ENCODE assay signal across 26 mouse cellular contexts in the genomic region with DNA sequence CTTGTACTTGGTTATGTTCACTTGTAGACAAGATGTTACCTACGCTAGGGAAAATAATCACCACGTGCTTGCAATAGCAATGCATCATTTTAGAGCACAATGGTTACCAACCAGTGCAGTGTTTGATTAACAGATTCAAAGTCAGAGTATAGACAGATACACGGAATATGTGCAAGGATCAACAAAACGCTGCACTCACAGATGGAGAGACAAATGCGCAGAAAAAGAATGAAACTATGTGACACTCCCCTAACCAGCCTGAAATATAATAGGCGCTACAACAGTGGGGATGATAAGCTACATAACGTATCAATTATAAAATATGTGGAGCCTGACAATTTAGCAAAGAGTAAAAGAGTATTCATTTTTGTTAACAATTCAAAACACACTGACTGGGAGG. TPM values are rescaled to one million over a fixed set of nuclear protein-coding genes. Genes with fewer than 3 reads are reported as not detected.
DNase-seq lines count a peak whose midpoint lies in the region; ATAC-seq and TF ChIP-seq lines count a peak whose summit lies in the region.
"Had no signal": no experiment of that assay in that cellular context is flagged by ENCODE, and none has a peak within 500 bp of the region (broad histone marks: within the 10 kb centered on the region; RNA-seq: fewer than 3 reads in every experiment).

No protein-coding gene starts in this region.

- WGBS in forebrain, embryonic 13.5 days: 84% methylated on average over 7 of the region's 7 CpGs
- WGBS in forebrain, embryonic 12.5 days: 88% methylated on average over 7 of the region's 7 CpGs
- WGBS in forebrain, embryonic 15.5 days: 76% methylated on average over 7 of the region's 7 CpGs
- WGBS in forebrain, embryonic 11.5 days: 90% methylated on average over 7 of the region's 7 CpGs
- WGBS in forebrain, postnatal 0 days: 56% methylated on average over 7 of the region's 7 CpGs

- TF ChIP-seq POLR2A in brain, embryonic 14.5 days (IDR thresholded peaks at IDR 0.05; ENCODE audit: borderline replicate concordance, extremely low read depth, insufficient read depth, insufficient read length, poor library complexity, severe bottlenecking): no peak

- H3K4me3 ChIP-seq in forebrain, embryonic 13.5 days: no peak overlapping the region
- no peak overlapping the region for H3K4me3 ChIP-seq in forebrain, embryonic 12.5 days (replicated peaks)
- H3K4me3 ChIP-seq in forebrain, embryonic 15.5 days: no peak overlapping the region
- H3K4me3 ChIP-seq in forebrain, embryonic 11.5 days (ENCODE audit: low read depth, low read length): no peak overlapping the region
- no peak overlapping the region for H3K4me3 ChIP-seq in forebrain, postnatal 0 days (ENCODE audit: low read depth, low read length)
- H3K4me3 ChIP-seq: embryonic facial prominence, embryonic 13.5 days; embryonic facial prominence, embryonic 15.5 days; erythroblast, embryonic 14.5 days had no signal

- H3K9me3 ChIP-seq in forebrain, embryonic 13.5 days (replicated peaks): no peaks in the 10 kb centered on the region
- no peaks in the 10 kb centered on the region for H3K9me3 ChIP-seq in forebrain, embryonic 12.5 days
- no peaks in the 10 kb centered on the region for H3K9me3 ChIP-seq in forebrain, embryonic 15.5 days
- H3K9me3 ChIP-seq in forebrain, embryonic 11.5 days (ENCODE audit: control insufficient read depth, low read length): no peaks in the 10 kb centered on the region
- no peaks in the 10 kb centered on the region for H3K9me3 ChIP-seq in forebrain, postnatal 0 days (ENCODE audit: low read length)
- H3K9me3 ChIP-seq: embryonic facial prominence, embryonic 13.5 days; embryonic facial prominence, embryonic 15.5 days; G1E had no signal

- TF ChIP-seq CTCF in brain, embryonic 14.5 days (IDR thresholded peaks at IDR 0.05; ENCODE audit: borderline replicate concordance, extremely low read depth, insufficient read depth, insufficient read length): no peak
- no peak for TF ChIP-seq CTCF in forebrain, postnatal 0 days (IDR thresholded peaks at IDR 0.05; ENCODE audit: low read depth)

- no peak overlapping the region for H3K4me2 ChIP-seq in forebrain, embryonic 13.5 days
- no peak overlapping the region for H3K4me2 ChIP-seq in forebrain, embryonic 12.5 days
- H3K4me2 ChIP-seq in forebrain, embryonic 15.5 days (replicated peaks): no peak overlapping the region
- no peak overlapping the region for H3K4me2 ChIP-seq in forebrain, embryonic 11.5 days (ENCODE audit: low read depth, low read length, severe bottlenecking)
- no peak overlapping the region for H3K4me2 ChIP-seq in forebrain, postnatal 0 days (ENCODE audit: low read depth)
- H3K4me2 ChIP-seq: embryonic facial prominence, embryonic 13.5 days; embryonic facial prominence, embryonic 15.5 days had no signal

- H3K36me3 ChIP-seq in forebrain, embryonic 13.5 days (ENCODE audit: poor library complexity, severe bottlenecking): no peaks in the 10 kb centered on the region
- H3K36me3 ChIP-seq in forebrain, embryonic 12.5 days (replicated peaks): no peaks in the 10 kb centered on the region
- H3K36me3 ChIP-seq in forebrain, embryonic 15.5 days: no peaks in the 10 kb centered on the region
- H3K36me3 ChIP-seq in forebrain, embryonic 11.5 days (ENCODE audit: control insufficient read depth, insufficient read depth, low read length): no peaks in the 10 kb centered on the region
- H3K36me3 ChIP-seq in forebrain, postnatal 0 days (ENCODE audit: insufficient read depth): no peaks in the 10 kb centered on the region
- H3K36me3 ChIP-seq: embryonic facial prominence, embryonic 13.5 days; embryonic facial prominence, embryonic 15.5 days had no signal

- ATAC-seq in forebrain, embryonic 13.5 days: peak; percentile 50; the same call in 1 of the 2 replicates
- ATAC-seq in forebrain, embryonic 12.5 days (ENCODE audit: low FRiP score): no peak
- peak; percentile 64 for ATAC-seq in forebrain, embryonic 15.5 days (replicated peaks)
- no peak for ATAC-seq in forebrain, embryonic 11.5 days (replicated peaks; ENCODE audit: low FRiP score)
- ATAC-seq in forebrain, postnatal 0 days: peak; percentile 71
- ATAC-seq: activated CD4-positive, CD25-positive, alpha-beta regulatory T cell, adult 4 months; CD4-positive, CD25-positive, alpha-beta regulatory T cell, adult 4 months; Patski had no signal

- H3K27ac ChIP-seq in forebrain, embryonic 13.5 days: no peak overlapping the region
- H3K27ac ChIP-seq in forebrain, embryonic 12.5 days: no peak overlapping the region
- H3K27ac ChIP-seq in forebrain, embryonic 15.5 days (replicated peaks): peak overlapping the region; percentile 12; the same call in 1 of the 2 replicates
- H3K27ac ChIP-seq in forebrain, embryonic 11.5 days (ENCODE audit: low read depth, low read length): no peak overlapping the region
- H3K27ac ChIP-seq in forebrain, postnatal 0 days (ENCODE audit: low read depth, low read length): no peak overlapping the region; the same call in 1 of the 2 replicates
- H3K27ac ChIP-seq: embryonic facial prominence, embryonic 13.5 days; embryonic facial prominence, embryonic 15.5 days had no signal

- H3K4me1 ChIP-seq in forebrain, embryonic 13.5 days: peaks cover 6% of the 10 kb centered on the region; the same call in 1 of the 2 replicates
- peaks cover 5% of the 10 kb centered on the region; the same call in 1 of the 2 replicates for H3K4me1 ChIP-seq in forebrain, embryonic 12.5 days
- peaks cover 6% of the 10 kb centered on the region for H3K4me1 ChIP-seq in forebrain, embryonic 15.5 days
- no peaks in the 10 kb centered on the region for H3K4me1 ChIP-seq in forebrain, embryonic 11.5 days (replicated peaks; ENCODE audit: control insufficient read depth, insufficient read depth, low read length)
- no peaks in the 10 kb centered on the region for H3K4me1 ChIP-seq in forebrain, postnatal 0 days (ENCODE audit: insufficient read depth)
- H3K4me1 ChIP-seq: embryonic facial prominence, embryonic 13.5 days; embryonic facial prominence, embryonic 15.5 days had no signal

- H3K27me3 ChIP-seq in forebrain, embryonic 13.5 days: no peaks in the 10 kb centered on the region
- no peaks in the 10 kb centered on the region for H3K27me3 ChIP-seq in forebrain, embryonic 12.5 days
- H3K27me3 ChIP-seq in forebrain, embryonic 15.5 days: no peaks in the 10 kb centered on the region
- no peaks in the 10 kb centered on the region for H3K27me3 ChIP-seq in forebrain, embryonic 11.5 days (ENCODE audit: control insufficient read depth, insufficient read depth, low read length)
- H3K27me3 ChIP-seq in forebrain, postnatal 0 days (ENCODE audit: insufficient read depth, low read length): no peaks in the 10 kb centered on the region
- H3K27me3 ChIP-seq: CH12.LX; embryonic facial prominence, embryonic 13.5 days; embryonic facial prominence, embryonic 15.5 days; Patski had no signal

- no peak overlapping the region for H3K9ac ChIP-seq in forebrain, embryonic 13.5 days
- no peak overlapping the region for H3K9ac ChIP-seq in forebrain, embryonic 12.5 days
- no peak overlapping the region for H3K9ac ChIP-seq in forebrain, embryonic 15.5 days (replicated peaks)
- no peak overlapping the region for H3K9ac ChIP-seq in forebrain, embryonic 11.5 days (ENCODE audit: low read length)
- H3K9ac ChIP-seq in forebrain, postnatal 0 days: no peak overlapping the region
- H3K9ac ChIP-seq: embryonic facial prominence, embryonic 13.5 days; embryonic facial prominence, embryonic 15.5 days had no signal

- DNase-seq in forebrain, embryonic 11.5 days (ENCODE audit: low spot score): no peak
- peak; percentile 60 for DNase-seq in brain, embryonic 14.5 days (ENCODE audit: low read depth)
- peak; percentile 47 for DNase-seq in forebrain, postnatal 0 days
- no peak for DNase-seq in gastrocnemius, postnatal 4 days (ENCODE audit: low spot score in 2 of 2)
- DNase-seq: adrenal gland, adult 8-10 months; adrenal gland, postnatal 14 days; adrenal gland, postnatal 36 days; B cell, adult 2 months; cerebellum, adult 11 months; cerebellum, adult 18-20 months; cerebellum, adult 8-10 months; cerebellum, adult 9-11 months; cerebellum, postnatal 14 days; cerebellum, postnatal 36 days; embryo, embryonic 11 days had no signal

RNA-seq across cellular contexts. Expression of gene Sik2, which starts 34.2 kb away (rescaled TPM):
- polyA plus RNA-seq in forebrain, embryonic 13.5 days (2015; fragmentation: Nextera tagmentation; extraction: Ambion mirVana): 14.4 and 15.1 TPM in 2 replicates
- 14.9 and 16.2 TPM in 2 replicates for polyA plus RNA-seq in forebrain, embryonic 12.5 days (2016; fragmentation: Nextera tagmentation; extraction: Ambion mirVana)
- 19.5 and 21.2 TPM in 2 replicates for polyA plus RNA-seq in forebrain, embryonic 15.5 days (2015; fragmentation: Nextera tagmentation; extraction: Ambion mirVana)
- 17.1 and 18.4 TPM in 2 replicates for polyA plus RNA-seq in forebrain, embryonic 11.5 days (2014; fragmentation: Nextera tagmentation; extraction: Ambion mirVana)
- polyA plus RNA-seq in brain, embryonic 14.5 days (2012; rRNA removed): 17.2 and 20.8 TPM in 2 replicates
- total RNA-seq in forebrain, postnatal 0 days (2014; rRNA removed): 36.7 and 38.2 TPM in 2 replicates
- 15.9 and 20.5 TPM in 2 replicates for polyA plus RNA-seq in forebrain, postnatal 0 days (2015; fragmentation: Nextera tagmentation; extraction: Ambion mirVana)
- 10 to 100 TPM; 24.8 to 25.5 TPM for total RNA-seq in gastrocnemius, postnatal 4 days (2021)

Comparison
In these comparisons a context has a peak if more than half of its experiments do, and no peak if none do; other contexts are left out.
1. ATAC-seq: peak in forebrain, embryonic 13.5 days (single experiment), forebrain, embryonic 15.5 days (single experiment) and forebrain, postnatal 0 days (single experiment); none in forebrain, embryonic 12.5 days (single experiment) and forebrain, embryonic 11.5 days (single experiment).
2. DNase-seq: peak in brain, embryonic 14.5 days (single experiment) and forebrain, postnatal 0 days (single experiment); none in forebrain, embryonic 11.5 days (single experiment) and gastrocnemius, postnatal 4 days (0 of 2).